In genomic region chr9:84178705-84179104, GRCm38 (mm10) we compare ENCODE assay signal across 11 mouse cellular contexts.
DNase-seq lines count a peak whose midpoint lies in the region; ATAC-seq lines count a peak whose summit lies in the region.
"Had no signal": no experiment of that assay in that cellular context is flagged by ENCODE, and none has a peak within 500 bp of the region (broad histone marks: within the 10 kb centered on the region; RNA-seq: fewer than 3 reads in every experiment).

No protein-coding gene starts in this region.

- no peak overlapping the region for H3K9ac ChIP-seq in embryonic facial prominence, embryonic 14.5 days (ENCODE audit: low read depth, low read length)
- H3K9ac ChIP-seq: hindbrain, embryonic 15.5 days; neural tube, embryonic 12.5 days had no signal

- H3K4me2 ChIP-seq in embryonic facial prominence, embryonic 14.5 days (ENCODE audit: low read depth, low read length), result peak overlapping the region; percentile 15; the same call in 1 of the 2 replicates
- H3K4me2 ChIP-seq: hindbrain, embryonic 15.5 days; neural tube, embryonic 12.5 days had no signal

- H3K4me3 ChIP-seq in embryonic facial prominence, embryonic 14.5 days (ENCODE audit: low read depth, low read length), result no peak overlapping the region
- no peak overlapping the region for H3K4me3 ChIP-seq in embryonic facial prominence, embryonic 10.5 days
- H3K4me3 ChIP-seq: forebrain, embryonic 10.5 days; hindbrain, embryonic 15.5 days; neural tube, embryonic 12.5 days had no signal

- WGBS in embryonic facial prominence, embryonic 14.5 days, result 52% methylated on average over 5 of the region's 5 CpGs
- 83% methylated on average over 5 of the region's 5 CpGs for WGBS in embryonic facial prominence, embryonic 10.5 days

- peak; percentile 71 for DNase-seq in embryonic facial prominence, embryonic 14.5 days (ENCODE audit: low spot score)
- DNase-seq in embryonic facial prominence, embryonic 10.5 days (ENCODE audit: low spot score), result no peak
- peak; percentile 19 for DNase-seq in right cerebral cortex, adult 18-20 months
- no peak for DNase-seq in right cerebral cortex, postnatal 10 days (ENCODE audit: low spot score in 2 of 2)
- peak; percentile 52 for DNase-seq in kidney, postnatal 14 days
- DNase-seq in embryo, embryonic 10 days (ENCODE audit: low spot score), result no peak
- no peak for DNase-seq in urinary bladder, adult 18-20 months (ENCODE audit: low spot score in 2 of 2)

- H3K4me1 ChIP-seq in embryonic facial prominence, embryonic 14.5 days (ENCODE audit: control insufficient read depth, insufficient read depth, low read length), result no peaks in the 10 kb centered on the region
- H3K4me1 ChIP-seq in embryonic facial prominence, embryonic 10.5 days, result peaks cover 2% of the 10 kb centered on the region; the same call in 1 of the 2 replicates
- H3K4me1 ChIP-seq: hindbrain, embryonic 15.5 days; neural tube, embryonic 12.5 days had no signal

- H3K27me3 ChIP-seq in embryonic facial prominence, embryonic 14.5 days (replicated peaks; ENCODE audit: control insufficient read depth, insufficient read depth, low read length), result no peaks in the 10 kb centered on the region
- no peaks in the 10 kb centered on the region for H3K27me3 ChIP-seq in embryonic facial prominence, embryonic 10.5 days (replicated peaks; ENCODE audit: low read depth, poor library complexity, severe bottlenecking)
- H3K27me3 ChIP-seq: hindbrain, embryonic 15.5 days; neural tube, embryonic 12.5 days had no signal

- peak; percentile 47 for ATAC-seq in embryonic facial prominence, embryonic 14.5 days (ENCODE audit: low read depth)
- no peak for ATAC-seq in activated CD4-positive, CD25-positive, alpha-beta regulatory T cell, adult 4 months

- H3K27ac ChIP-seq in embryonic facial prominence, embryonic 14.5 days (replicated peaks; ENCODE audit: low read depth, low read length), result peak overlapping the region; percentile 70; the same call in 1 of the 2 replicates
- H3K27ac ChIP-seq in embryonic facial prominence, embryonic 10.5 days (replicated peaks), result no peak overlapping the region
- H3K27ac ChIP-seq: forebrain, embryonic 10.5 days; hindbrain, embryonic 15.5 days; neural tube, embryonic 12.5 days had no signal

- H3K36me3 ChIP-seq in embryonic facial prominence, embryonic 14.5 days (ENCODE audit: control insufficient read depth, insufficient read depth, low read length), result no peaks in the 10 kb centered on the region
- H3K36me3 ChIP-seq in embryonic facial prominence, embryonic 10.5 days (replicated peaks), result no peaks in the 10 kb centered on the region
- H3K36me3 ChIP-seq: forebrain, embryonic 10.5 days; hindbrain, embryonic 15.5 days; neural tube, embryonic 12.5 days had no signal

- H3K9me3 ChIP-seq in embryonic facial prominence, embryonic 14.5 days (ENCODE audit: control insufficient read depth, low read length), result no peaks in the 10 kb centered on the region; the same call in 1 of the 2 replicates
- H3K9me3 ChIP-seq in embryonic facial prominence, embryonic 10.5 days, result no peaks in the 10 kb centered on the region
- H3K9me3 ChIP-seq: forebrain, embryonic 10.5 days; hindbrain, embryonic 15.5 days; neural tube, embryonic 12.5 days had no signal

Comparison
In these comparisons a context has a peak if more than half of its experiments do, and no peak if none do; other contexts are left out.
1. DNase-seq: peak in embryonic facial prominence, embryonic 14.5 days (single experiment), right cerebral cortex, adult 18-20 months (single experiment) and kidney, postnatal 14 days (single experiment); none in embryonic facial prominence, embryonic 10.5 days (single experiment), right cerebral cortex, postnatal 10 days (0 of 2), embryo, embryonic 10 days (single experiment) and urinary bladder, adult 18-20 months (0 of 2).